Mouse (Mus musculus): ENCODE measurements around the gene E2f8. TPM values are rescaled to one million over a fixed set of nuclear protein-coding genes. Genes with fewer than 3 reads are reported as not detected.

The E2f8 gene
- polyA plus RNA-seq, 1 experiment, result 19.7 TPM

DNA sequence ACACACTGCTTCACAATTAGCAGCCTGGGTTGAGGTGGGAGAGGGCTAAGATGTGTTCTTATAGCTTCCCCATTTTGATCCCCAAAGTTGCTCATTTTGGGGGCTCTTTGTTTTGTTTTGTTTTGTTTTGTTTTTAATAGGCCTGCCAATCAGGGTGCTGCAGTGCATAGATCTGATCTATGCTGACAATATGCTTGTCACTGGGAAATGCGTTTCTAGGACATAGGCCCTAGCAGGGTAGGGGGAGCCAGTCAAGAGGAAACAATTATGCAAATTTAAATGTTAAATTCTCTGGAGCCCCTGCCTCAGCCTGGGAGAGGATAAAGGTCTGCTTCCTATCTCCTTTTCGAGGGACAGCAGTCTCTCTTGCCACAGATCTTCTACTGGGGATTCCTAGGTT, 21.1 kb upstream of the E2f8 start:
- no peak for TF ChIP-seq MYOD1 (IDR thresholded peaks at IDR 0.05; ENCODE audit: control insufficient read depth in 1 of 3, insufficient read length in 2 of 3, low read depth in 2 of 3)
- TF ChIP-seq POLR2A (IDR thresholded peaks at IDR 0.05; ENCODE audit: insufficient read length, low read depth), result no peak
- no peak for TF ChIP-seq TCF12 (IDR thresholded peaks at IDR 0.05; ENCODE audit: insufficient read depth, poor library complexity, severe bottlenecking)
- no peak for TF ChIP-seq MAX (IDR thresholded peaks at IDR 0.05; ENCODE audit: low read depth)
- no peak for TF ChIP-seq USF1 (IDR thresholded peaks at IDR 0.05; ENCODE audit: low read depth)
- no peak for TF ChIP-seq TCF3 (IDR thresholded peaks at IDR 0.05; ENCODE audit: insufficient read length, low read depth)
- TF ChIP-seq E2F4 (IDR thresholded peaks at IDR 0.05; ENCODE audit: insufficient read depth), result no peak
- TF ChIP-seq CEBPB (IDR thresholded peaks at IDR 0.05; ENCODE audit: insufficient read depth, poor library complexity, severe bottlenecking), result no peak
- no peak for TF ChIP-seq POLR2AphosphoS2 (IDR thresholded peaks at IDR 0.05; ENCODE audit: insufficient read length, low read depth)
- TF ChIP-seq SRF (IDR thresholded peaks at IDR 0.05; ENCODE audit: control insufficient read depth, insufficient read length, low read depth), result no peak
- H3K4me2 ChIP-seq (ENCODE audit: low read depth), result no peak overlapping the region
- no peaks in the 10 kb centered on the region for H3K79me2 ChIP-seq (ENCODE audit: control insufficient read depth, insufficient read depth)
- H3K36me3 ChIP-seq (ENCODE audit: control insufficient read depth, insufficient read depth), result no peaks in the 10 kb centered on the region
- no peak overlapping the region for H3K4me3 ChIP-seq
- no peak overlapping the region for H3ac ChIP-seq (ENCODE audit: control insufficient read depth, insufficient read length)
- no peaks in the 10 kb centered on the region for H3K27me3 ChIP-seq (ENCODE audit: control insufficient read depth, insufficient read depth, insufficient read length)

DNA sequence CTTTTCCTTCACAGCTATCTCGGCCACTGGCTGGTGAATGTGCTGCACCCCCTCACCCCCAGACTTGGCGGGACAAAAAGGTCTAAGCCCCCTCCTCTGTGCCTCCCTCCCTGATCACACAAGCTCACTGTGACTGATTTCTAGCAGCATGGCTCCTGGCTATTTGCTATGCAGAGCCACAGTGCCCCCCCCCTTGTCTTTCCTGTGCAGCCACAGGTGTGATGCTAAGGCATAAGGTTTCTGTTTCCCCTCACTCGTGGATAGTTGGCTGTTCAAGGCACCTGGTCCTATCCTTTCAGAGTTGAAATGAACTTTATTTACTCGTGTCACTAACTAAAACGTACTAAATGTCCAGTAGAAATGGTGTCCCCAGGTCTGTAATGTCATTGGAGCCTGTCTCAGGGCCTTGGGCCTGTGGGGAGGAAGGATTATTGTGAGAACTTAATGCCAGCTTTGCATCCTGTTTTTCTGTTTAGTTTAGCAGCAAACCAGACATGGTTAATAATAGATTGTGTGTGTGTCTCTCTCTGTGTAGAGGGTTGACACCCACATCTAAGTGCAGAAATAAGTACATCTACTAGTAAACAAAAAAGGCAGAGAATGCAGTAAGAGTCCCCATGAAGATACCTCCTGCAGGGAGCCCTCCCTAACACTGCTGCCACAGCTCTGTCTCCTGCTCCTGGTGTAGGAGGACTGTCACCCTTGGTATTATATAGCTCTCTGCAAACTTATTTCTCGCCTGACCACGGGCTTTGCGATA, 19.2 kb upstream of the E2f8 start:
- H3K79me2 ChIP-seq (ENCODE audit: control insufficient read depth, insufficient read depth), result no peaks in the 10 kb centered on the region
- no peak overlapping the region for H3ac ChIP-seq (ENCODE audit: control insufficient read depth, insufficient read length)
- H3K4me3 ChIP-seq, result no peak overlapping the region
- TF ChIP-seq CEBPB (IDR thresholded peaks at IDR 0.05; ENCODE audit: insufficient read depth, poor library complexity, severe bottlenecking) (no peak), REST (IDR thresholded peaks at IDR 0.05; ENCODE audit: insufficient read depth, insufficient read length) (no peak), SRF (IDR thresholded peaks at IDR 0.05; ENCODE audit: control insufficient read depth, insufficient read length, low read depth) (no peak), POLR2AphosphoS2 (IDR thresholded peaks at IDR 0.05; ENCODE audit: insufficient read length, low read depth) (no peak), TCF3 (IDR thresholded peaks at IDR 0.05; ENCODE audit: insufficient read length, low read depth) (no peak), TCF12 (IDR thresholded peaks at IDR 0.05; ENCODE audit: insufficient read depth, poor library complexity, severe bottlenecking) (no peak), POLR2A (IDR thresholded peaks at IDR 0.05; ENCODE audit: insufficient read length, low read depth) (no peak), MYOG (IDR thresholded peaks at IDR 0.05; ENCODE audit: control insufficient read depth in 1 of 3, insufficient read depth in 1 of 3, insufficient read length in 2 of 3, low read depth in 2 of 3) (no peak), MYOD1 (IDR thresholded peaks at IDR 0.05; ENCODE audit: control insufficient read depth in 1 of 3, insufficient read length in 2 of 3, low read depth in 2 of 3) (no peak), USF1 (IDR thresholded peaks at IDR 0.05; ENCODE audit: low read depth) (no peak), MAX (IDR thresholded peaks at IDR 0.05; ENCODE audit: low read depth) (no peak), E2F4 (IDR thresholded peaks at IDR 0.05; ENCODE audit: insufficient read depth) (no peak)
- H3K36me3 ChIP-seq (ENCODE audit: control insufficient read depth, insufficient read depth), result no peaks in the 10 kb centered on the region
- H3K4me2 ChIP-seq (ENCODE audit: low read depth), result no peak overlapping the region
- no peaks in the 10 kb centered on the region for H3K27me3 ChIP-seq (ENCODE audit: control insufficient read depth, insufficient read depth, insufficient read length)

DNA sequence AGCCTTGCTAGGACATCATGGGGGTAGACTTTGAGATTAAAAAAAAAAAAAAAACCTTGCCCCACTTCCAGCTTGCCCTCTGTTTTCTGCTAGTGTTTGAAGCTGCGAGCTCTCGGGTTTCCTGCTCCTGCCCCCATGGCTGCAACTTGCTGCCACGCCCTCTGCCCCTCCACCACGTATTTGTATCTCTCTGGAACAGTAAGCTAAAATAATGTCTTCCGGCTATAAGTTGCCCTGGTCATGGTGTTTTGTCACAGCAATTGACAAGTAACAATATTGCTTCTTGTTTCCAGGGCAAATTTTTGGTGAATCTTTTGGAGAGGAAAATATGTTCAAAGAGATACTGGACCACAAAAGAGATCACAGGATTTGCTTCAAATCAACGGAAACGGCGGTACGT, 17.0 kb upstream of the E2f8 start:
- no peaks in the 10 kb centered on the region for H3K36me3 ChIP-seq (ENCODE audit: control insufficient read depth, insufficient read depth)
- H3K4me2 ChIP-seq (ENCODE audit: low read depth), result no peak overlapping the region
- H3ac ChIP-seq (ENCODE audit: control insufficient read depth, insufficient read length), result no peak overlapping the region
- H3K27me3 ChIP-seq (ENCODE audit: control insufficient read depth, insufficient read depth, insufficient read length), result no peaks in the 10 kb centered on the region
- TF ChIP-seq REST (IDR thresholded peaks at IDR 0.05; ENCODE audit: insufficient read depth, insufficient read length) (no peak), TCF3 (IDR thresholded peaks at IDR 0.05; ENCODE audit: insufficient read length, low read depth) (no peak), MYOG (IDR thresholded peaks at IDR 0.05; ENCODE audit: control insufficient read depth in 1 of 3, insufficient read depth in 1 of 3, insufficient read length in 2 of 3, low read depth in 2 of 3) (no peak), USF1 (IDR thresholded peaks at IDR 0.05; ENCODE audit: low read depth) (no peak), POLR2A (IDR thresholded peaks at IDR 0.05; ENCODE audit: insufficient read length, low read depth) (no peak), E2F4 (IDR thresholded peaks at IDR 0.05; ENCODE audit: insufficient read depth) (no peak), TCF12 (IDR thresholded peaks at IDR 0.05; ENCODE audit: insufficient read depth, poor library complexity, severe bottlenecking) (no peak), MYOD1 (IDR thresholded peaks at IDR 0.05; ENCODE audit: control insufficient read depth in 1 of 3, insufficient read length in 2 of 3, low read depth in 2 of 3) (no peak)
- no peaks in the 10 kb centered on the region for H3K79me2 ChIP-seq (ENCODE audit: control insufficient read depth, insufficient read depth)
- no peak overlapping the region for H3K4me3 ChIP-seq

DNA sequence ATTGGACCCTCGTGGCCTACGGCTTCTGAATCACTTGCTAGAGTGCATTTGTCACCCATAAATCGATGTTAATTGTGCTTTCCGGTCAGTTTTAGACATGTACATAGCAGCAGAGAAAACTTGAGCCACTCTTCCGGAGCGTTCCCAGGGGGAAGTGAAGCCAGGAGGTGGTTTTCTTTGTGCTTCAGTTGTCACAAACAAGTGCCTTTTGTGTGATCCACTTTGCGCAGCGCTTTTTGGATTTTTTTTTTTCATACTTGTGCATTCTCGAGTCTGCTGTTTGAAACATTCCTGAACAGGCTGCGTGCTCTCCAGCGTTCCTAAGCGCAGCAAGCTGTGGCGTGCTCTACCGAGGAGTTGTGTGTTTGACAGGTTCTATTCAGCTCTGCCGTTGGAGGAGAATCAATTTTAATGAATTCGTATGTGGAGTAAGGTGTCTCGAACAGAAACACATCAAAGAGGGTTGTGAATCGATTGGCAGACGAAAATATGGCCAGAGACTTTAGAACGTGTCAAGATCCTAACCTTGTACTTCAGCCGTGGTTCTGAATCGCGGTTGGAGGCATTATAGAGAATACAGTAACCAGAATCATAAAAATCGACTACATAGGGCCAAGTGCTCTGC, 16.3 kb upstream of the E2f8 start:
- H3K27me3 ChIP-seq (ENCODE audit: control insufficient read depth, insufficient read depth, insufficient read length), result no peaks in the 10 kb centered on the region
- no peaks in the 10 kb centered on the region for H3K79me2 ChIP-seq (ENCODE audit: control insufficient read depth, insufficient read depth)
- TF ChIP-seq MAX (IDR thresholded peaks at IDR 0.05; ENCODE audit: low read depth), result no peak
- TF ChIP-seq POLR2AphosphoS2 (IDR thresholded peaks at IDR 0.05; ENCODE audit: insufficient read length, low read depth), result no peak
- TF ChIP-seq TCF12 (IDR thresholded peaks at IDR 0.05; ENCODE audit: insufficient read depth, poor library complexity, severe bottlenecking), result no peak
- no peak for TF ChIP-seq MYOD1 (IDR thresholded peaks at IDR 0.05; ENCODE audit: control insufficient read depth in 1 of 3, insufficient read length in 2 of 3, low read depth in 2 of 3)
- TF ChIP-seq E2F4 (IDR thresholded peaks at IDR 0.05; ENCODE audit: insufficient read depth), result no peak
- TF ChIP-seq CEBPB (IDR thresholded peaks at IDR 0.05; ENCODE audit: insufficient read depth, poor library complexity, severe bottlenecking), result no peak
- no peak for TF ChIP-seq MYOG (IDR thresholded peaks at IDR 0.05; ENCODE audit: control insufficient read depth in 1 of 3, insufficient read depth in 1 of 3, insufficient read length in 2 of 3, low read depth in 2 of 3)
- H3K36me3 ChIP-seq (ENCODE audit: control insufficient read depth, insufficient read depth), result no peaks in the 10 kb centered on the region
- no peak overlapping the region for H3K4me2 ChIP-seq (ENCODE audit: low read depth)
- H3ac ChIP-seq (ENCODE audit: control insufficient read depth, insufficient read length), result no peak overlapping the region
- H3K4me3 ChIP-seq, result no peak overlapping the region
